Mouse (Mus musculus) heart, embryonic 12.5 days (tissue): ENCODE results near the gene Clcn6. TPM values are rescaled to one million over a fixed set of nuclear protein-coding genes. Genes with fewer than 3 reads are reported as not detected.
A peak's percentile ranks its signal among the peaks of the same experiment; 100 is the strongest.

Experiments used
- ATAC-seq: fragments of 200-750 bp; cut with Nextera tagmentation; 2 replicates; pipeline ENCODE4 v1.8.0; 2017; ENCODE audit warnings: moderate TSS enrichment, moderate library complexity; ENCODE audit not compliant: insufficient number of reproducible peaks, low FRiP score
- H3K27ac ChIP-seq: fragments of 300-500 bp; sonication (generic); 2 replicates; pipeline ENCODE4 v1.5.1; 2016; ENCODE audit warnings: mild to moderate bottlenecking, moderate library complexity; ENCODE audit not compliant: poor library complexity, severe bottlenecking
- H3K27me3 ChIP-seq: fragments of 300-500 bp; sonication (generic); replicated peaks from 2 replicates; pipeline ENCODE4 v1.6.1; 2016; ENCODE audit warnings: mild to moderate bottlenecking, moderate library complexity
- H3K36me3 ChIP-seq: fragments of 300-500 bp; sonication (generic); 2 replicates; pipeline ENCODE4 v1.6.1; 2016; ENCODE audit warnings: mild to moderate bottlenecking, moderate library complexity
- H3K4me1 ChIP-seq: fragments of 300-500 bp; sonication (generic); replicated peaks from 2 replicates; pipeline ENCODE4 v1.6.1; 2016; ENCODE audit warnings: mild to moderate bottlenecking
- H3K4me2 ChIP-seq: fragments of 300-500 bp; sonication (generic); 2 replicates; pipeline ENCODE4 v1.6.1; 2016; ENCODE audit warnings: mild to moderate bottlenecking, moderate library complexity
- H3K4me3 ChIP-seq: fragments of 300-500 bp; sonication (generic); 2 replicates; pipeline ENCODE4 v1.5.1; 2016; ENCODE audit warnings: mild to moderate bottlenecking
- H3K9ac ChIP-seq: fragments of 300-500 bp; sonication (generic); 2 replicates; pipeline ENCODE4 v1.6.1; 2016; ENCODE audit warnings: mild to moderate bottlenecking, moderate library complexity
- H3K9me3 ChIP-seq: fragments of 300-500 bp; sonication (generic); replicated peaks from 2 replicates; pipeline ENCODE4 v1.6.1; 2016; ENCODE audit warnings: mild to moderate bottlenecking, moderate library complexity
- WGBS: fragments of 180-500 bp; shearing (Covaris S2); methylation state at CpG from one replicate; pipeline ENCODE4 v1.1.7; 2016; 5-methylcytosine and 5-hydroxymethylcytosine counted together
- polyA plus RNA-seq: library from polyadenylated mRNA; unstranded; fragments of >200 nt; fragmentation: Nextera tagmentation; extraction: Ambion mirVana; gene quantifications from 2 replicates; pipeline ENCODE4 v1.2.1, GENCODE M21; 2016

The Clcn6 gene
- polyA plus RNA-seq, 1 experiment from 2014 or later: 7.8 TPM

DNA sequence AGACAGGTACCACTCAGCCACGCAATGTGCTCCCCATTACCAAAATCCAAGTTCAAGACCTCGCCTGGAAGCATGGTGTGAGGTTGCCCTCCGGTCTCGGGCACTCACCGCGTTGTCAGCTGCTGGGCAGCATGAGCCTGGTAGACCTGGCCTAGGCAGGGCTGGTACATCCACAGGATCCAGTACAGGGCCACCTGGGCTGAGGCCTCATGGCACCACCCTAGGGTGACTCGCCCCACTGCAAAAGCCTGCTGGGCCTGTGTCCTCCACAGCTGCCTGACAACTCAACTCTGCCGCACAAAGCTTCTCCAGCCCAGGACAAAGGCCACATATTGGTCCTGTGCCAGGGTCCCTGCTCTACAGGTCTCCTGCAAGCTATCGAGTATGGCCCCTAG, 22.5 kb upstream of the Clcn6 start:
- H3K27me3 ChIP-seq: no peaks in the 10 kb centered on the region
- no peaks in the 10 kb centered on the region for H3K9me3 ChIP-seq
- H3K4me3 ChIP-seq: no peak overlapping the region
- no peak for ATAC-seq
- H3K36me3 ChIP-seq: peaks cover 30% of the 10 kb centered on the region
- 85% methylated on average over 9 of the region's 9 CpGs for WGBS
- H3K4me1 ChIP-seq: peaks cover 11% of the 10 kb centered on the region
- no peak overlapping the region for H3K9ac ChIP-seq
- H3K27ac ChIP-seq: no peak overlapping the region
- H3K4me2 ChIP-seq: no peak overlapping the region

DNA sequence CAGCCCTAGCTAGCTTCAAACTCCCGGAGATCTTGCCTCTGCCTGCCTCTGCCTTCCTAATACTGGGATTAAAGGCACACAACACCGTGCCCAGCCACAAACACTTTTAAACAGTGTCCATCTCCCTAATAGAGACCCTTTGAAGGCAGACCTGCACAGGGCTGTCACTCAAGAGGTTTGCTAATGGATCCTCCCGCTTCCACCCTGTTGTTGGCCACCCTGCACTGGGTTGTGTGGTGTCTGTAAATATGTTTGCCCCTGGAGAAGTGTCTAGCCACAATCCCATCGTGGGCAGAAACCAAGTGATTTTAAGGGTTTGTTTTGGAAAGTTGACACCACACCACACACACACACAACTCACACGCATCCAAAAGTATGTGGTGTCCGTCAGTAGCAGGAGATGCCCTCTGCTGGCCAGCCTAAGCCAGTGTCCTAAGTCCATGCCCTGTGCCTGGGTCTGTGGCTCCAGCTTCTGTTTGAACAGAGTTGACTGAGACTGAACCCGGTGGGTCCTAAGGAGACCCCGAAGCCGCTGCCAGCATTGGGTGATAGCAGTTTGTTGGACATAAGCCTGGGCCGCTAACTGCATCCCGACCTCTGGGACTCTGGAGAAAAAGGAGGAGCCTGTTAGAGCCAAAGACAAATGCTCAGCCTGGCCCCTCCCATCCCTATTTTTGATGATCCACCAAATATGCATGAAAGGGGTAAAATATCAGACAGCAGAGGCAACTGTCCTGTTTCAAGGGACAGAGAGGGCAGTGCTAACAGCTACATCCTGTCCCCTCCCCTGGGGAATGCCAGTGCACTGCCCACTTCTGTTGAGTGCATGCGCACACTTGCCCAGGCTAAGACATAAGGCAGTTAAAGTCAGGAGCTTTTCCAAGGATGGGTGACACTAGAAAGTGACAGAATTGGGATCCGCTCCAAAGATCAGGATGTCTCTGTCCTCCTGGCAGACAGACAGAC, 21.8 kb upstream of the Clcn6 start:
- no peak overlapping the region for H3K27ac ChIP-seq
- ATAC-seq: peak; percentile 64
- no peak overlapping the region for H3K4me3 ChIP-seq
- H3K36me3 ChIP-seq: peaks cover 36% of the 10 kb centered on the region
- H3K4me1 ChIP-seq: peaks cover 8% of the 10 kb centered on the region
- no peaks in the 10 kb centered on the region for H3K9me3 ChIP-seq
- 49% methylated on average over 13 of the region's 13 CpGs for WGBS
- H3K4me2 ChIP-seq: no peak overlapping the region
- H3K9ac ChIP-seq: no peak overlapping the region
- no peaks in the 10 kb centered on the region for H3K27me3 ChIP-seq

DNA sequence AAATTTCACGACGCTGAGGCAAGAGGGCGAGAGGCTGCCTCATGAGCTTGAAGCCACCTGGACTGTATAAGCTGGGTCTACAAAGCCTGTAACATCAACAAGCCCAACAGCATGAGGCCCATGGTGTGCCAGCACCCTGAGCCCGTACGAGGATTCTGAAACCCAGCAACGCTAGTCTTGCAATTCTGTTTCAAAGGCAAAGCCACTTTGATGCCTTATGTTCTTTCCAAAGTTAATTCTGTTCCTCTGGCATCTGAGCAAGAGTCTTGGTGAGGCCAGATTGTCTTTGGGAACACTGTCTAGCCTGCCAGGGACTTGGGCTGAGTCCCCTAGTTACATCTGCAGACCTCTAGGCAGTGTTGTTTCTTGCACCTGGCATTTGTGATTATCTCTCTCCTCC, 20.4 kb upstream of the Clcn6 start:
- no peak for ATAC-seq
- Histone ChIP-seq H3K4me2 (no peak overlapping the region), H3K9me3 (no peaks in the 10 kb centered on the region), H3K4me3 (no peak overlapping the region), H3K27ac (no peak overlapping the region), H3K4me1 (peaks cover 8% of the 10 kb centered on the region), H3K36me3 (peaks cover 49% of the 10 kb centered on the region), H3K9ac (no peak overlapping the region), H3K27me3 (no peaks in the 10 kb centered on the region)
- WGBS: 88% methylated on average over 6 of the region's 6 CpGs

DNA sequence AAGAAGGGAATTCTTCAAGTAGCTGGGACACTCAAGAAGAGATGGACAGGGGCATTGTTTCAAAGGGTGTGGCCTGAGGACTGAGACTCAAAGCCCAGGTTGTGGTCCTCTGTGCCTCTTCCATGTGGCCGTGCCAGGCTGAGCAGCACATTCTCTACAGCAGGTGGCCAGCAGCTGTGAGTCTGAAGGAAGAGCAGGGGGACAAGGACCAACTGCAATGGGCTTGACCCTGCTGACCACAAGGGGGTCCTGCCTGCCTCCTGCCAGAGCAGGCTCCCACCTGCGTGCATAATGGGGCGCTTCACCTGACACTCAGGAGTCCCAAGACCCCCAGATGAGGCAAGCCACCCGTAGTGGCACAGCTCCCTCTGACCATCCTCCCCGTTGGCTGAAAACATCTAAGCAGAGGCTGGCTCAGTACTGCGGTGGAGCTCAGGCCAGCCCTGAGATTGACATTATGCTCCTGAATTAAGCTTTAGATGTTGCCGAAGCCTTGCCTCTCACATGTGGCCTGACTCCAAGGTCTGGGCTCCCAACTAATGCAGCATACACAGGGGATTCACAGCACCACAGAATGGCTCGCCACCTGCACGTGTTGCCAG, 19.7 kb upstream of the Clcn6 start:
- 87% methylated on average over 9 of the region's 9 CpGs for WGBS
- H3K9me3 ChIP-seq: no peaks in the 10 kb centered on the region
- peaks cover 8% of the 10 kb centered on the region for H3K4me1 ChIP-seq
- H3K4me3 ChIP-seq: no peak overlapping the region
- H3K4me2 ChIP-seq: no peak overlapping the region
- no peak overlapping the region for H3K9ac ChIP-seq
- H3K36me3 ChIP-seq: peaks cover 56% of the 10 kb centered on the region
- ATAC-seq: no peak
- no peaks in the 10 kb centered on the region for H3K27me3 ChIP-seq
- H3K27ac ChIP-seq: no peak overlapping the region

DNA sequence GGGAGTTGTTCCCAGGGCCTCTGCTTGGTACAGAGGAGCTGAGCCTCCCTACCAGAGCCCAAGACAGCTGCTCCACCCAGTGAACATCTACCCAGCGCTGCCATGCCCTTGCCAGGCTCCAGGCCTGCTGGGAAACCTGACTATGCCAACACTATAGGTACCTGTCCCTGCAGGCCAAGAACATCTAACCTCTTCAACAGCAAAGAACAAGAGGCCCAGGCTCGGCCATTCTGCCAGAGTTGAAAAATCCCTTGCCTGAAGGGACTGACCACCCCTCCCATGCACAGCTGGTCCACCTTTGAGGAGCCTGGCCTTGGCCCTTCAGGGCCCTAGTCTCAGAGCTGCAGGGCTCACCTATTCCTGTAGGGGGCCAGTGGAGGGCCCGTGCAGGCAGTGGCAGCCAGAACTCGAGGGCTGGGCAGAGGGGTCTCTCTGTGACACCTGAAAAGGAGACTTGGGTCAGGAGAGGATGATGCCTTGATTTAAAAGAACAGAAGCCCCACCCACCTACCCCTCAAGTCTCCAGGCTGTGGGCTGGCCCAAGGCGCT, 19.1 kb upstream of the Clcn6 start:
- Histone ChIP-seq H3K27ac (no peak overlapping the region), H3K27me3 (no peaks in the 10 kb centered on the region), H3K36me3 (peaks cover 62% of the 10 kb centered on the region), H3K4me2 (no peak overlapping the region), H3K9ac (no peak overlapping the region), H3K4me1 (peaks cover 8% of the 10 kb centered on the region), H3K9me3 (no peaks in the 10 kb centered on the region), H3K4me3 (no peak overlapping the region)
- WGBS: 67% methylated on average over 5 of the region's 5 CpGs
- ATAC-seq: no peak

DNA sequence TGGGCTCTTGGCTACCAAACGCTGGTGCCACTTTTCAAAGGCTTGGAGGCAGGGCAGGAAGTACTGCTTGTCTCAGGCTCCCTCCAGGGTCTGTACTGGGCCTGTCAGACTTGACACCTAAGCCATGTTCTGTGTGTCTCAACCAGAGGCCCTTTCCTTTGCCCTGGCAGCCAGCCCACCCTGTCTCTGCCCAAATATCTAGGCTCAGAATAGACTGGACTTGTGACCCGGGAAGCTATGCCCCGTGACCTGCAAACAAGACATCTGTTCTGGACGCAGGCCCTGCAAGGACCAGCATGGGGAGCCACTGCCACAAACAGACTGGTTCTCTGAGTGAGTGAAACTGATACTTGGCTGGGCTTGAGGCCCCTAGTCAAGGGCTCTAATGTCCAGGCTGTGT, 18.2 kb upstream of the Clcn6 start:
- H3K9me3 ChIP-seq: no peaks in the 10 kb centered on the region
- no peak overlapping the region for H3K4me2 ChIP-seq
- H3K27ac ChIP-seq: no peak overlapping the region
- no peaks in the 10 kb centered on the region for H3K27me3 ChIP-seq
- H3K4me3 ChIP-seq: no peak overlapping the region
- H3K36me3 ChIP-seq: peaks cover 71% of the 10 kb centered on the region
- peaks cover 8% of the 10 kb centered on the region for H3K4me1 ChIP-seq
- 73% methylated on average over 4 of the region's 4 CpGs for WGBS
- ATAC-seq: no peak
- H3K9ac ChIP-seq: no peak overlapping the region

DNA sequence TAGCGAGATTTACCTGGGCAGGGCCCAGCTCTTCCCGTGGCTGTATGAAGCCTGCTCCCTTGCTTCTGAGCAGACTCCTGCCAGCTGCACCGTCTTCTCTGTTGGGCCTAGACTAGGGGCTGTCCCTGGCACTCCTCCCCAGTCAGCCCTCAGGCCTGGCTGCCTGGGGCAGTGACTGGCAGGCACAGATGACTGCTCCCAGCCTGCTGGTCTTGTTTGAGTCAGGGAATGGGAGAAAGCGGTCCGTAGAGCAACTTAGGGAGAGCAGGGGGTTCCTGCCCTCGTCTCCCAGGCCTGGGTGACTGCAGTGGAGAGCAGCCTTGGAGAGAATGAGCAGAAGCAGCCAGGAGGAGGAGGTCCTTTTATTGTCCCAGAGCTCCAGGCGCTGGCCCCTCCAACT, 17.6 kb upstream of the Clcn6 start:
- Histone ChIP-seq H3K9me3 (no peaks in the 10 kb centered on the region), H3K4me3 (no peak overlapping the region), H3K4me2 (no peak overlapping the region), H3K27me3 (no peaks in the 10 kb centered on the region), H3K36me3 (peaks cover 77% of the 10 kb centered on the region), H3K4me1 (peaks cover 8% of the 10 kb centered on the region), H3K27ac (no peak overlapping the region), H3K9ac (no peak overlapping the region)
- WGBS: 89% methylated on average over 7 of the region's 7 CpGs
- no peak for ATAC-seq

DNA sequence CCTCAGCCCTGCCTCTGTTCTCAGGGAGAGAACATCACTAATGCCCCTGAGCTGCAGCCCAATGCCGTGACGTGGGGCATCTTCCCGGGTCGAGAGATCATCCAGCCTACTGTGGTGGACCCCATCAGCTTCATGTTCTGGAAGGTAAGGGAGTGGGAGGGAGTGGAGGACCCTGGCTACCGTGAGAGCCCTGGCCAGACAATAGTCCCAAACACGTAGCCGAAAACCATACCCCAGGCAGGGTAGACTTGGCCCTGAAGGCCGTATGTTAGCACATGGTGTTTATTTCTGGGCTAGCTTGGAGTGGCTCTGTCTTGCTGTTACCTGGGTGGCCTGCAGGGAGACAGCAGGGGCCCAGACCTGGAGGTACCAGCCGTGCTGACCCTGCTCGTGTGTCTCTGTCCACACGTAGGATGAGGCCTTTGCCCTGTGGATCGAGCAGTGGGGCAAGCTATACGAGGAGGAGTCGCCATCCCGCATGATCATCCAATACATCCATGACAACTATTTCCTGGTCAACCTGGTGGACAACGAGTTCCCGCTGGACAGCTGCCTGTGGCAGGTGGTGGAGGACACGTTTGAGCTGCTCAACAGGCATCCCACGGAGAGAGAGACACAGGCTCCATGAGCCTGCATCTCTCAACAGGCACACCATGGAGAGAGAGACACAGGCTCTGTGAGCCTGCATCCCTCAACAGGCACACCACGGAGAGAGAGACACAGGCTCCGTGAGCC, 16.5 kb upstream of the Clcn6 start:
- H3K9me3 ChIP-seq: no peaks in the 10 kb centered on the region
- peaks cover 87% of the 10 kb centered on the region for H3K36me3 ChIP-seq
- H3K4me2 ChIP-seq: no peak overlapping the region
- no peak overlapping the region for H3K4me3 ChIP-seq
- no peak overlapping the region for H3K27ac ChIP-seq
- H3K4me1 ChIP-seq: peaks cover under 1% of the 10 kb centered on the region; the same call in 1 of the 2 replicates
- H3K9ac ChIP-seq: no peak overlapping the region
- WGBS: 90% methylated on average over 21 of the region's 21 CpGs
- no peak for ATAC-seq
- no peaks in the 10 kb centered on the region for H3K27me3 ChIP-seq

DNA sequence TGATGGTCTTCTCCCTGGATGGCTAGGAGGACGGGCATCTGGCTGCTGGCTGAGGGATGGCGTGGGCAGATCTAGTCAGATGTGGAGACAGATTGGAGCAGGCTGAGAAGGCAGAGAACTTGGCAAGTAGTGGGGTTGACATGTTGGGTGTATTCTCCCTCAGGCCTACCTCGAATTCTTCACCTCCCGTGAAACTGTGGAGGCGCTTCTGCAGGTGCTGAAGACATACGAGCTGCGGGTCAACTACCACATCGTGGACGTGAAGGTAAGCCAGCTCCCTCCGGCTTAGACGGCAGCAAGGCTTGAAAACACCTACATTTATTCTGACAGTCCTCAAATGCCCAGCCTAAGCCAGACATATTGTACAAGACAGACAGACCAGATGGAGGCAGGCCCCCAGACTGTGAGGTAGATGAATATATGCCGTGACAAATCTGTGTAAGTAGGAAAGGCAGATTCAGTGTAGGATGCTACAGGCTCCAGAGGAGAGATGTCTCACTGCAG, 14.8 kb upstream of the Clcn6 start:
- Histone ChIP-seq H3K4me1 (no peaks in the 10 kb centered on the region), H3K9ac (no peak overlapping the region), H3K36me3 (peaks cover 96% of the 10 kb centered on the region), H3K4me2 (no peak overlapping the region), H3K9me3 (no peaks in the 10 kb centered on the region), H3K27ac (no peak overlapping the region), H3K27me3 (no peaks in the 10 kb centered on the region), H3K4me3 (no peak overlapping the region)
- 89% methylated on average over 12 of the region's 12 CpGs for WGBS
- ATAC-seq: no peak

DNA sequence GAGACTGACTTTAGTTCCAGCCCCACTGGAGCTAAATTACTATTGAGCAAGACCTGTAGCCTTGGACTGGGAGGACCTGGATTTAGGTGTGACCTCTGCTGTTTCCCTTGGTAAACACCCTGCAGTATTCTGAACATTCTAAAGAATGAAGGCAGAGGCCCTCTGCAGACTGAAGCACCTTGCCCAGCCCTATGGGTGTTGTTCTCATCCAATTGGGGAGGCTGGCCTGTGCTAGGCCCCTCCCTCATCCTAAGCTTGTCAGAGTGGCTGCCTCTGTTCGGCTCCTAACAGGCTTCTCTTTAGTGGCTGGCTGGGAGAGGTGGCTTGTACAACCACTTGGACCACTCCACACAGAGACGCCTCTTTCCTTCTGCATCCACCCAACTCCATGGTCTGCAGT, 14.4 kb upstream of the Clcn6 start:
- peaks cover 96% of the 10 kb centered on the region for H3K36me3 ChIP-seq
- no peaks in the 10 kb centered on the region for H3K4me1 ChIP-seq
- H3K27me3 ChIP-seq: no peaks in the 10 kb centered on the region
- no peak overlapping the region for H3K9ac ChIP-seq
- H3K27ac ChIP-seq: no peak overlapping the region
- ATAC-seq: no peak
- H3K4me3 ChIP-seq: no peak overlapping the region
- H3K4me2 ChIP-seq: no peak overlapping the region
- no peaks in the 10 kb centered on the region for H3K9me3 ChIP-seq
- 65% methylated on average over 2 of the region's 2 CpGs for WGBS

DNA sequence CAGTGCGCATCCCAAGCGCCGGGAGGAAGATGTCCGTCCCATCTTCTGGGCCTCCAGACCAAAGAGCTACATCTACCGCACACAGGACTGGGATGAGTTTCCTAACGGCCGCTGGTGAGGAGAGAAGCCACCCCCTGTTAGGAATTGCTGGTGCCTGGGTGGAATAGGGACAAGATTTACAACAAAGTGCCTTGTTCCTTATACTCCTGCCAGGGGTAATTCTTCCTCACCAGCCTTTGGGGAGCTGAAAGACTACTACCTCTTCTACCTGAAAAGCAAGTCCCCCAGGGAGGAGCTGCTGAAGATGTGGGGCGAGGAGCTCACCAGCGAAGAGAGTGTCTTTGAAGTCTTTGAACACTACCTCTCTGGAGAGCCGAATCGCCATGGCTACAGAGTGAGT, 13.3 kb upstream of the Clcn6 start:
- H3K27ac ChIP-seq: no peak overlapping the region
- peaks cover 93% of the 10 kb centered on the region for H3K36me3 ChIP-seq
- H3K9me3 ChIP-seq: no peaks in the 10 kb centered on the region
- peaks cover under 1% of the 10 kb centered on the region; the same call in 1 of the 2 replicates for H3K4me1 ChIP-seq
- H3K4me3 ChIP-seq: no peak overlapping the region
- no peak overlapping the region for H3K4me2 ChIP-seq
- no peak overlapping the region for H3K9ac ChIP-seq
- H3K27me3 ChIP-seq: no peaks in the 10 kb centered on the region
- no peak for ATAC-seq
- 88% methylated on average over 11 of the region's 11 CpGs for WGBS
